Mouse (Mus musculus) liver, adult (tissue): ENCODE measurements around the gene Sypl2.

ENCODE experiments used
- GATA4 ChIP-seq: IDR thresholded peaks from 2 replicates; pipeline ENCODE4 v1.6.1; 2014; ENCODE audit warnings: mild to moderate bottlenecking, low read length; ENCODE audit not compliant: insufficient replicate concordance

Gene Sypl2

DNA sequence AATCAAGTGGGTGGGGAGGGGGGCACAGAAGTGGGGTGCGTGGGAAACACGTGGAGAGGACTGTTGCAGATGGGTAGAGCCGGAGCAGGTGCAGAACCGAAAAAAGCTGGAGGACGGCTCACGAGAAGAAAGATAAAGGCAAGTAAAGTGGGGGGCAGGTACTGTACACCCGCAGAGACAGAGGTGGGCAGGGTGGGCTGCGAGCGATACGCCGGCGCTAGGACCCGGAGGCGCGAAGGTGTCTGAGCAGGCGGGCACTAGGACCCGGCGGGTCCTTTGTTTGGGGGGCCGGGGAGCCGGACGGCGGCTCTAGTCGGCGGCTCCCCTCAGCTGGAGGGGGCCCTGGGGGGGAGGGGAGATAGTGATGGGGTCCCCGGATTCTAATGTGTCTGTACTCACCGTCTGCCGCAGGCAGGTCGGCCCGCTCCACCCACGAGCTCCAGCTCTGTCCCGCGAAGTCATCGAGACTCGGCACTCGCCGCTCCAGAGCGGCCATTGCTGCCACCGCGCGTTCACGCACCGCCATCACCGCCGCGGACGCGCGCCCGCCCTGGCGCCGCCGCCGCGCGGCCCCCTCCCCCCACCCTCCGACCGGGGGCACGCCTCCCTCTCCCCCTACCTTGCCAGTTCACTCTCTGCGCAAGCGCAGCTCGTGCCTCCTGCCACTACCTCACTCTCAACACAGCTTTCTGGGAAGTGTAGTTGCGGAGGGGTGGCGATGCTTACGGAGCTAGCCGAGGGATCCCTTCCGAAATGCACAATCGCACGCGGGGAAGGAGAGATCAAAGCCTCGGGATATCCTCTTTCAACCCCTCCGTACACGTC is 16.3 kb downstream of the Sypl2 start:
- TF ChIP-seq GATA4, result no peak

- TF ChIP-seq GATA4, result no peak
Measured at GRCm38 (mm10) chr3:108209536-108209935, 16.9 kb downstream of the Sypl2 start.

DNA sequence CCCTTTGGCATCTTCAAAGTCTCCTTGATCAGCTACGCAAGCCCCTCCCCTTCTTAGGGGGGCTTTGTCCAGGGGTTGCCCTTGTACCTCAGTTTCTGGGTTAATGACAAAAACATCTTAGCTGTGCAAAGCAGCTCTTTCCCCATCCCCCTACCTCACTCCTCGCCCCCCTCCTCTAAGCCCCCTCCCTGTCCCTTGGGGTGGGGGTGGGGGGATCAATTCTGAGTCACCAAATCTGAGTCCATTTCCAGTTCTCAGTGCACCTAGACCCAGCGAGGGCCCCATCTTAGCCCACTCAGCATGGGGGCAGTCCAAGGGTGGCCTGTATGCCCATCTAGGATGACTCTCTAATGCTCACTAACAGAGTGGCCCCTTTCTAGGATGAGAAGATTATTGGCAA is 17.4 kb downstream of the Sypl2 start:
- no peak for TF ChIP-seq GATA4

GRCm38 (mm10) chr3:108206731-108207375 is 19.6 kb downstream of the Sypl2 start:
- no peak for TF ChIP-seq GATA4

GRCm38 (mm10) chr3:108205601-108206000 is 20.8 kb downstream of the Sypl2 start:
- no peak for TF ChIP-seq GATA4

DNA sequence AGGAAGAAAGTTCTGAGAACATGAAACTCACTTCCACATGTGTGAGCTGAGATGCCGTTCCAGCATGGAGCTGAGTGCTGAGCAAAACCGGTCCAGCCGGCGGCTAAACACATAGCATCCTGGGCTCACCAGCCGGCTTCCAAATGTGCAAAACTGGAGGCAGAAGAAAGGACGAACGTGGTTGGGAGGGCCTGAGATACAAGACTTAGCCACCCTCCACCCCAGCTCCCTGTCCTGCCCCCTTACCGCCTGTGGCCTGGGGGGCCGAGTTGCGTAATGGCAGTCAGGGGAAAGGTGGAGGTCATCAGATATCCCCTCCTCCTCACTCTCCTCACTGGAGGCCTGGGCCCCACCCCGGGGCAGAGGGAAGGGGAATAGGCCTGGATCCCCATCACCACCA is 22.0 kb downstream of the Sypl2 start:
- no peak for TF ChIP-seq GATA4

DNA sequence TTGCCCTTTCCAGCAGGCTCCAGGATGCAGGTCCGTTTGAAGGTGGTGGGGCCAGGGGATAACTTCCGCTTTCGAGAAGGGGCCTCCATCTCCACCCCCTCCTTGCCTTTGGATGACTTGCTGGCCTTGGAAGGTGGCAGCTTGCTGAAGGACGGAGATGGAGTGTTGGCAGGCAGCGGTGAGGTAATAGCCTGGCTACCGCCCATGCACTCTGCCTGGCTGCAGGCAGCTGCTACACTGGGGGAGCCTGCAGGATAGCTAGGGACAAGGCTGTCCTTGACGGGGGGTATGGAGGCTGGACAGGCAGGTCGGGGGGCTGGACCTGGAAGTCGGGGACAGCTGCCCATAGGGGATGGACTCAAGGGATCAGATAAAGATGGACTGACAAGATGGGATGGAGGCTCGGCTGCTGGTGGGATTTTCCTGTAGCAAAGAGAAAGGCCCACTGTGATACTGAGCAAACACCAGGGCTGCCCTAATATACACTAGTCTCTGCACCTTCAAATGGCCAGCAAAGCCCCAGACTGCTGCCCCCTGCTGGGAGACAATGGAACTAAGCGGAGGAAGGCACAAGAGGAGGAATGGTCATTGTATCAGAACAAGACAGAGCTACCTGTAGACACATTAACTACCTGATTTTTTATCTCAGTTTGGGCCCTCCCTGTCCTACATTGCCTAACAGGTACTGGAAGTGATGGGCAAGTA is 22.7 kb downstream of the Sypl2 start:
- no peak for TF ChIP-seq GATA4

- no peak for TF ChIP-seq GATA4
Measured at GRCm38 (mm10) chr3:108203212-108203611, 23.2 kb downstream of the Sypl2 start.

DNA sequence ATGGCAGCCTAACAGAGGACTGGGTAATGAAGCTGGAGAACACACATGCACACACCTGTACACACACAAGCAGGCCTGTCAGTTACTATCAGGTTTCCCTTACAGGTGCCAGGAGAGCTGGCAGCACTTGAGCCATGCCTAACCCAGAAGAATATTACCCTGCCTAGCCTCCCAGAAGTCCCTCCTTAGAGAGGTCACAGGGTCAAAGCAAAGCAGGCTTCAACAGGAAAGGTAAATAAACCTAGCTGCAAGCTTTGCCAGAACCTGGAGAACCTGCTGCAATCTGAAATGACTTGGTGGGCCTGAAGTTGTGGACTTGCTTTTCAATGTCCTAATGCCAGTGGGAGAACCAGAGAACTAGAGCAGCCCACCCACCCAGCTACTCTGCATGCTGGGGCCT is 23.9 kb downstream of the Sypl2 start:
- TF ChIP-seq GATA4, result no peak

- TF ChIP-seq GATA4, result peak; percentile 87; the same call in 1 of the 2 replicates
Measured at GRCm38 (mm10) chr3:108200329-108201323, 25.8 kb downstream of the Sypl2 start, which contains the start of gene Cyb561d1. Gene Cyb561d1, minus strand, starts transcription at chr3:108201212.

DNA sequence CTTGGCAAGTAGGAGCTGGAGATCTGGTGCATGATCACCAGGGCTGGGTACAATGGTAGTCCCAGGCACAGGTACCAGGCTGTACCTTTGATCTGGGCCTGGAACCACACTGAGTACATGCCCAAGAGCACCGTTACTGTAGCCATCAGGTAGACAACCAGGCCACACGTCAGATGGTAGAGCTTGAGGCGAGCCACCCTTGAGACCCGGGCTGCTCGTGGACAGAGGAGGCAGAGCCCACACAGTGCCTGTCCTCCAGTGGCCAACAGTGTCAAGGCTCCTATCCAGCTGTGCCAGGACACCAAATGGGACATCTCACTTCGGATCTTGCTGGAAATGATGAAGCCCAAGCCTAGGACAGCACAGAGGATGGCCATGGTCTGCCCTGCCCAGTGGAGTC is 27.2 kb downstream of the Sypl2 start:
- TF ChIP-seq GATA4, result no peak

DNA sequence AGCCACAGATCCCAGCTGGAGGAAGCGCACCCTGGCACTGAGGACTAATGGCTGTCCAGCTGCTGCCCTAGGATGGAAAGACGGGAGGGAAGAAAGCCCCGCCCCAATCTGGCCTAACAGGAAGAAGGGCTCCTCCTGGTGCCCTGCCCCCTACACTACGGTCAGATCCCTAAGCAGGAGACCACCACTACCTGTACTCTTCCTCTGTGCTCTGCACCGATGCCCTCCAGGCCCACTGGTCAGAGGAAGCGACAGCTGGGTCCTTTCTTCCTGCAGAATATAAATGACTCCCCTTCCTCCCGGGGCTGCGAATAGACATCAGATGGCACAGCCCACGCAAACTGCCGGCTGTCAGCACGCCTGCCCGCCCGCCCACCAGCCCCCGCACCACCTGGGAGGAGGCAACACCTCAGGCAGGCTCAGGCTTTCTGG is 29.4 kb downstream of the Sypl2 start:
- no peak for TF ChIP-seq GATA4

- TF ChIP-seq GATA4, result no peak
Measured at GRCm38 (mm10) chr3:108195941-108196590, 30.4 kb downstream of the Sypl2 start.

DNA sequence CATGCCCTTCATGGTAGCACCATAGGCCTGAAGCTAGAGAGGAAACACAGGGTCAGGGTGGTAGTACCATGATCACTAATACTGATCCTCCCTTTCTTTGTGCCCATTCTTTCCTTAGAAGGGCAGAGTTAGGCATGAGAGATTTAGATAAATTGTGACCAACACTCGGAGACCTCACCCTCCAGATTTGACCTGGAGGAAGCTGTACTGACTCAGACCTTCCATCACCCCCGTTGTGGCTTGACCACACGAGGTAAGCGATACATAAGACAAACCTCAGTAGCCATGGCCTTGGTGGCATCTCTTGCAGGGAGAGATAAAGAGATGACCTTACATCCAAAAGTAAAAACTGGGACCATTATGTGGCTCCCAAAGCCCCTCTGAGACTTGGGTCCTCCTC is 31.2 kb downstream of the Sypl2 start:
- no peak for TF ChIP-seq GATA4
